Mouse (Mus musculus) spleen, adult 2 months (tissue): ENCODE measurements around the gene Pold2. TPM values are rescaled to one million over a fixed set of nuclear protein-coding genes. Genes with fewer than 3 reads are reported as not detected.

ENCODE experiments used
- DNase-seq, 2 experiments: peaks; one replicate each; pipeline versions ENCODE4 v3.0.0 to v3.0.0-alpha.2; 2012 to 2021; ENCODE audit warnings: low spot score in 2 of 2, low read depth in 1 of 2
- H3K27ac ChIP-seq: fragments of 200-500 bp; 2 replicates; pipeline ENCODE4 v1.5.1; 2012; ENCODE audit warnings: low read length, inconsistent platforms; ENCODE audit not compliant: insufficient read depth
- H3K27me3 ChIP-seq: fragments of 200-500 bp; 2 replicates; pipeline ENCODE4 v1.6.1; 2012; ENCODE audit warnings: mild to moderate bottlenecking, moderate library complexity, low read length, inconsistent platforms; ENCODE audit not compliant: control insufficient read depth, insufficient read depth
- H3K36me3 ChIP-seq: fragments of 200-500 bp; 2 replicates; pipeline ENCODE4 v1.6.1; 2012; ENCODE audit warnings: mild to moderate bottlenecking, low read length, inconsistent platforms; ENCODE audit not compliant: control insufficient read depth, insufficient read depth
- H3K4me1 ChIP-seq: fragments of 200-500 bp; 2 replicates; pipeline ENCODE4 v1.6.1; 2011; ENCODE audit warnings: inconsistent platforms; ENCODE audit not compliant: control insufficient read depth, insufficient read depth, insufficient read length
- H3K4me3 ChIP-seq: fragments of 200-500 bp; 2 replicates; pipeline ENCODE4 v1.5.1; 2011; ENCODE audit warnings: mild to moderate bottlenecking, inconsistent platforms; ENCODE audit not compliant: insufficient read depth, insufficient read length; ENCODE audit errors: extremely low read depth
- CTCF ChIP-seq: fragments of 200-500 bp; IDR thresholded peaks from 2 replicates; pipeline ENCODE4 v1.5.1; 2011; ENCODE audit warnings: mild to moderate bottlenecking, inconsistent platforms; ENCODE audit not compliant: insufficient read depth, insufficient read length, insufficient replicate concordance; ENCODE audit errors: extremely low read depth
- POLR2A ChIP-seq: fragments of 200-500 bp; IDR thresholded peaks from 2 replicates; pipeline ENCODE4 v1.6.1; 2011; ENCODE audit warnings: low read depth, low read length, inconsistent platforms
- WGBS: fragments of 180-500 bp; shearing (Covaris S2); methylation state at CpG from one replicate; pipeline ENCODE4 v1.1.7; 2018; 5-methylcytosine and 5-hydroxymethylcytosine counted together
- polyA plus RNA-seq: library from polyadenylated mRNA; depleted of rRNA; stranded (reverse); fragments of >200 nt; gene quantifications from 2 replicates; pipeline ENCODE4 v1.2.3, GENCODE M21; 2012

Gene Pold2
- polyA plus RNA-seq, 1 experiment: 78.1 TPM

GRCm38 (mm10) chr11:5851021-5851736 is 26.9 kb downstream of the Pold2 start:
- DNase-seq: no peak
- H3K4me3 ChIP-seq: no peak overlapping the region
- H3K4me1 ChIP-seq: no peaks in the 10 kb centered on the region
- H3K27ac ChIP-seq: no peak overlapping the region
- WGBS: 49% methylated on average over 4 of the region's 4 CpGs
- no peaks in the 10 kb centered on the region for H3K36me3 ChIP-seq
- no peaks in the 10 kb centered on the region for H3K27me3 ChIP-seq
- TF ChIP-seq POLR2A (no peak), CTCF (no peak)

GRCm38 (mm10) chr11:5850452-5850851 is 27.6 kb downstream of the Pold2 start:
- no peaks in the 10 kb centered on the region for H3K36me3 ChIP-seq
- H3K4me3 ChIP-seq: no peak overlapping the region
- H3K4me1 ChIP-seq: no peaks in the 10 kb centered on the region
- DNase-seq: no peak
- no peak overlapping the region for H3K27ac ChIP-seq
- no peaks in the 10 kb centered on the region for H3K27me3 ChIP-seq
- 58% methylated on average over 5 of the region's 5 CpGs for WGBS
- TF ChIP-seq POLR2A: no peak
- no peak for TF ChIP-seq CTCF

GRCm38 (mm10) chr11:5849316-5849715 is 28.8 kb downstream of the Pold2 start:
- H3K4me1 ChIP-seq: no peaks in the 10 kb centered on the region
- no peak overlapping the region for H3K4me3 ChIP-seq
- DNase-seq: no peak
- H3K27ac ChIP-seq: no peak overlapping the region
- no peaks in the 10 kb centered on the region for H3K27me3 ChIP-seq
- 68% methylated on average over 2 of the region's 2 CpGs for WGBS
- no peaks in the 10 kb centered on the region for H3K36me3 ChIP-seq
- TF ChIP-seq CTCF (no peak), POLR2A (no peak)

GRCm38 (mm10) chr11:5848741-5849140 is 29.4 kb downstream of the Pold2 start:
- H3K27ac ChIP-seq: no peak overlapping the region
- H3K27me3 ChIP-seq: no peaks in the 10 kb centered on the region
- TF ChIP-seq CTCF (no peak), POLR2A (no peak)
- no peak for DNase-seq
- WGBS: 74% methylated on average over 6 of the region's 6 CpGs
- H3K36me3 ChIP-seq: no peaks in the 10 kb centered on the region
- no peaks in the 10 kb centered on the region for H3K4me1 ChIP-seq
- no peak overlapping the region for H3K4me3 ChIP-seq

- DNase-seq: no peak
- Histone ChIP-seq H3K4me3 (no peak overlapping the region), H3K27ac (no peak overlapping the region), H3K27me3 (no peaks in the 10 kb centered on the region), H3K4me1 (no peaks in the 10 kb centered on the region), H3K36me3 (no peaks in the 10 kb centered on the region)
- WGBS: 53% methylated on average over 7 of the region's 7 CpGs
- TF ChIP-seq CTCF (no peak), POLR2A (no peak)
Measured at GRCm38 (mm10) chr11:5846639-5847345, 31.3 kb downstream of the Pold2 start.

GRCm38 (mm10) chr11:5843131-5843530 is 35.0 kb downstream of the Pold2 start:
- no peak for TF ChIP-seq CTCF
- no peak for TF ChIP-seq POLR2A
- no peak for DNase-seq
- WGBS: 82% methylated on average over 3 of the region's 3 CpGs

GRCm38 (mm10) chr11:5841751-5842150 is 36.3 kb downstream of the Pold2 start:
- WGBS: 97% methylated on average over 2 of the region's 2 CpGs
- no peaks in the 10 kb centered on the region for H3K36me3 ChIP-seq
- H3K4me1 ChIP-seq: no peaks in the 10 kb centered on the region
- H3K27ac ChIP-seq: no peak overlapping the region
- no peak overlapping the region for H3K4me3 ChIP-seq
- TF ChIP-seq CTCF: no peak
- TF ChIP-seq POLR2A: no peak
- DNase-seq: no peak
- no peaks in the 10 kb centered on the region for H3K27me3 ChIP-seq

More at GRCm38 (mm10) chr11:5843131-5843530, 35.0 kb downstream of the Pold2 start:
- no peaks in the 10 kb centered on the region for H3K4me1 ChIP-seq
- no peak overlapping the region for H3K27ac ChIP-seq
- H3K4me3 ChIP-seq: no peak overlapping the region
- no peaks in the 10 kb centered on the region for H3K36me3 ChIP-seq
- H3K27me3 ChIP-seq: no peaks in the 10 kb centered on the region
